Mouse (Mus musculus) heart, adult 2 months (tissue): ENCODE measurements at regions not wholly inside any gene's neighbourhood (a gene's known extent, or its start where the extent isn't known, plus 50 kb on each side); places are given as distances from the start of the nearest gene placed in this dataset.

Experiments used
- CTCF ChIP-seq: fragments of 200-600 bp; IDR thresholded peaks from 2 replicates; pipeline ENCODE4 v1.8.1; 2022; ENCODE audit warnings: antibody characterized with exemption, mild to moderate bottlenecking, moderate library complexity
- POLR2A ChIP-seq: fragments of 200-500 bp; IDR thresholded peaks from 2 replicates; pipeline ENCODE4 v1.6.1; 2011; ENCODE audit warnings: mild to moderate bottlenecking, low read depth, low read length, control low read depth; ENCODE audit not compliant: insufficient read depth

- no peak for TF ChIP-seq CTCF
- no peak for TF ChIP-seq POLR2A
Measured at GRCm38 (mm10) chr4:150786651-150787050, 67.1 kb upstream of the Errfi1 start.
